In the genomic region with DNA sequence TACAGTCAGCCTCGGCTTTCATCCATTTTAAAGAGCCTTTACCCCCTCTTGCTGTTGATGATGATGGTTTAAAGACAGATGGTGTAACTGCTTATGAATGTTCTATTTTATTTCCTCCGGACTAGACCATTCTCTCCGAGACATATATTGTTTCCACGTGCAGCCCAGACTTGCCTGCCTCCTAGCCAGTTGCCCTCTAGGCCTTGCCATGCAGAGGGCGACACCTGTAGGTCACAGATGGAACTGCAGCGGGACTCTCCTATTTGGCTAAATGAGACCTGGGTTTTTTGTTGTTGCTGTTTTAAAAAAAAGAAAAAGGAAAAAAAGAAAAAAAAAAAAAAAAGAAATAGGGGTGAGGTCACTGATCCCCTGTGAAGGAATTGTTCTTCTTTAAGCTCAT, we compare ENCODE assay signal across 9 mouse cellular contexts.
DNase-seq lines count a peak whose midpoint lies in the region; ATAC-seq and TF ChIP-seq lines count a peak whose summit lies in the region.
"Had no signal": no experiment of that assay in that cellular context is flagged by ENCODE, and none has a peak within 500 bp of the region (broad histone marks: within the 10 kb centered on the region; RNA-seq: fewer than 3 reads in every experiment).

No protein-coding gene starts in this region.

- TF ChIP-seq CTCF in bone marrow macrophage, adult 2 months (IDR thresholded peaks at IDR 0.05; ENCODE audit: low read depth, low read length) = peak; percentile 89

- no peak overlapping the region for H3K27ac ChIP-seq in bone marrow macrophage, adult 2 months (ENCODE audit: insufficient read depth, low read depth, low read length)
- H3K27ac ChIP-seq in macrophage = peak overlapping the region; percentile 24
- H3K27ac ChIP-seq: neural tube, embryonic 12.5 days had no signal

- no peak for TF ChIP-seq POLR2A in bone marrow macrophage, adult 2 months (IDR thresholded peaks at IDR 0.05; ENCODE audit: borderline replicate concordance, low read depth, low read length)

- H3K4me3 ChIP-seq in bone marrow macrophage, adult 2 months (ENCODE audit: insufficient read depth, low read length) = no peak overlapping the region
- no peak overlapping the region for H3K4me3 ChIP-seq in macrophage (ENCODE audit: inconsistent target)
- H3K4me3 ChIP-seq: neural tube, embryonic 12.5 days had no signal

- intact Hi-C loops in heart, postnatal 25 days (cut with DNase I) = loop anchor here (1.0 to 5.0 kb wide), 4 partner anchors 25 to 337 kb away; no protein-coding TSS in a partner anchor

- H3K79me2 ChIP-seq in macrophage (ENCODE audit: inconsistent target) = no peaks in the 10 kb centered on the region

- peaks cover 7% of the 10 kb centered on the region; the same call in 1 of the 2 replicates for H3K36me3 ChIP-seq in macrophage (ENCODE audit: inconsistent target)

- 7% methylated on average over 5 of the region's 6 CpGs for WGBS in macrophage (ENCODE audit: missing documents)

- peaks cover 13% of the 10 kb centered on the region for H3K4me1 ChIP-seq in bone marrow macrophage, adult 2 months (ENCODE audit: control insufficient read depth, insufficient read depth, low read length)

- peak; percentile 60; the same call in 1 of the 2 replicates for ATAC-seq in erythroblast, adult 5-6 weeks (replicated peaks; ENCODE audit: low FRiP score, poor library complexity, severe bottlenecking)

- peak; percentile 55 for DNase-seq in MEL-GATA-1-ER (ENCODE audit: extremely low read depth, low read depth)
- peak; percentile 61 for DNase-seq in heart, postnatal 25 days (ENCODE audit: low spot score)
- peak; percentile 67 to 96 for DNase-seq in layer of hippocampus, postnatal 25 days (ENCODE audit: extremely low spot score in 1 of 2, low spot score in 1 of 2)
- peak; percentile 90 for DNase-seq in right cerebral cortex, postnatal 14 days
- DNase-seq in urinary bladder, postnatal 4 days (ENCODE audit: low spot score in 2 of 2) = peak; percentile 77 to 94
